Mouse (Mus musculus) 3T3-L1 (cell line): ENCODE data around the gene Spsb1.

Source experiments
- DNase-seq: peaks from one replicate; pipeline ENCODE4 v3.0.0-alpha.2; 2015; ENCODE audit warnings: low read depth, low spot score

Gene Spsb1

DNA sequence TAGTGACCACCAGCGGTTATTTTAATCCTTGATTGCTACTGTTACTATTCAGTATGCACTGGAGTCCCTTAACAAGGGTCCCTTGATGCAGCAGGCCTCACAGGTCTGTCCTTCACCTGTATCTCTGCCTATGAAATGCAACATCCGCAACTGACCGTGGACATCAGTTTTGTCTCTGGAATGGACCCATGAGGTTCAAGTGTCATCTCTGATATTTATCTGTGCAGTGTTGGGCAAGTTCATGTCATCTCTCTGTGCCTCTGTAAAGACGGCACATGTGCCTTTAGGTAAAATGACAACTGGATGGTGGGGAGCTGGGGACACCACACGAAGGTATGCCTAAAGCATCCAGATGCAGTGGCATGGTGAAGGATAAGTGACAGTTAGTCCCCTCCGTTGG lies 96.7 kb downstream of the Spsb1 start:
- DNase-seq, result no peak

DNA sequence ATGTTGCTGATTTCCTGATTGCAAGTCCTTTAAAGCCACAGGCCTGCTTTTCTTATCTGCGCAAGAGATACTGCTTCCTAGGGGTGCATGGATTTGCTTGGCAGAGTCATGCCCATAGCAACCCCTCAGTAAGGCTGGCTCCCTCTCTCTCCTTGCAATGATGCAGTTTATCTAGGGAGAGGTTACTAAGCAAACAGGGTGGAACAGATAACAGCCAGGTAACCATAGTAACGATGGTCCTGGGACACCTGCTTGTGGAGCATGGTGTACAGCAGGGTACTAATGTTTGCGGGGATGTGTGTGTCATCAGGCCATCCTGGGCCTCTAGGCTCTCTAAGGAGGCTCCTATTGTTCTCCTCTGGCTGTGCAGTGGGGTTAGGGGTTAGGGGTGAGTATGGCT lies 97.2 kb downstream of the Spsb1 start:
- DNase-seq, result no peak

DNA sequence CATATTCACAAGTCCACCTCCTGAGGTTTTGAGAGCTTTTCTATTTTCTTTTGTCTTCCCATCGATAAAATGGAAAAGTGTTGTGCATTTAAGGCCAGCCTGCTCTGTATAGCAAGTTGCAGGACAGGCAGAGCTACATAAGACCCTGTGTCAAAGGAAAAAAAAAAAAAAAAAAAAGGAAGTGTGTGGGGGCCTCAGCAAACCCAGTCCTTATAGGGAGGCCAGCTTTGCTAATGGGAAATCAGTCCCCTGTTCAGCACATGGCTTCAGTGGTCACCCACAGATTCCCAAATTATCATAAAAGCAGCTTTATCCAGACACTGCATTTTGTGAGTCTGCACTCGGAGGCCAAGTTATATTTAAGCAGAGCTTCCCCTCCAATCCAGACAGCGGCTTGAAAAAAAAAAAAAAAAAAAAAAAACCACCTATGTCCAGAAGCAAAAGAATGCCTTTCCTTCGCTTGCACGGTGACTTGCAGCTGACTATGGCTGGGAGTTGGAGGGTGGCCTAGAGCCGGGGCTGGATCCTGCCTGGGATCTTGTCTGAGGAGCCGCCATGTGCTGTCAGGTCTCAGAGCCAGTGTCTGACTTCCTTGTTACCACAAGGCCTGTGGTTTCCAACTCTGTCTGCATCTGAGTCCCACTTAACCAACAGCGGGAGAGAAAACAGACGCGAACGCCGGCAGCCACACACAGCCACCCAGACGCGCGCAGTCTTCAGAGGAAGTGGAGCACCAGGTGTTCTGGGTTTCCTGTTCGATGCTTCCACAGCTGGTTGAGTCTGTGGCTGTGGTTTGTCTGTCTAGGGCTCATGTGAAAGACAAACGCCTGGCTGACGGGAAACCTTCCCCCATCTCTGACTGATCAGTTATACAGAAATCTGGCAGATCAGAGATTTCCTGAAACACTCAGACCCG lies 98.7 kb downstream of the Spsb1 start:
- DNase-seq, result no peak

DNA sequence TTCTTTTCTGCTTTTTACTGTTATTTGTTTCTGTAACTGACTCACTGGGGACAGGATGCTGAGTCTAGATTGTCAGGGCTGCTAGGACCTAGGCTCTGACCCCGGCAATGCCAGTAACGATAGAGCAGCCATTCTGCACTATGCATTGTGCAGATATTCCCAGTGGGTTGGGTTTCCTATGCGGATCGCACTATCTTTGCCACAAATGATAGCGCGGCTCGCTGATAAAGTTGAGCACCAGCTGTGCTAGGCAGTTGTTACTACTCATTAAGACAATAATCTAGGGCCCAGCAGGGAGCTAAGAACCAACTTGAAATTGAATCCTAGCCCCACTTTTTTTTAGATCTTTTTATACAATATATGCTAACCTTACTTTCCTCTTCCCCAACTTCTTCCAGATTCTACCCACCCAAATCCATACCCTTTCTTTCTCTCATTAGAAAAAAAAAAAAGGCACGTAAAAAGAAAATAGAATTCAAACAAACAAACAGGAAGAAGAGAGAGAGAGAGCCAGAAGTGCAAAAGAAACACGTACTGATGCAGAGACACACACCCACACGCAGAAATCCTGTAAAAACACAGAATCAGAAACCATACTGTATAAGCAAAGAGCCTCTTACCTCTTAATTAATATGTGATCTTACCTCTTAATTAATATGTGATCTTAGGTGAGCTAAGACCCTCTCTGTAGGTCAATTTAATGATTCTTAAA lies 99.5 kb downstream of the Spsb1 start:
- DNase-seq, result no peak

DNA sequence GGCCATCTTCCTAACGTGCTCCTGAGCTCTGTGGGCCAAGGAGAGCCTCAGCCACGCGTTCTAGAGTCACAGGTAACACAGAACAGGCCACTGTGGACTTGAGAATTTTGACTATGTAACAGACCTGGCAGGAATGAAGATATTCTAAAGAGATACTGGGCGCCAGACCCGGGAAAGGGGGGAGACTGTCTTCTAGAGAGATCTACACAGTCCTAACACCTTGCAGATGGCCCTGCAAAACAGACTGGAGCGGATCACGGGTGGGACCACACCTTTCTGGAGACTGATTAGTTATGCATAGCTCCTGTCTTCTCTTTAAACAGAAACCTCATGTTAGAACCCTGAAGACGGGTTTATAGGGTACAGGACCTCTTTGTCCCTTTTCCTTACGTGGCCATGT lies 100.1 kb downstream of the Spsb1 start:
- no peak for DNase-seq

DNA sequence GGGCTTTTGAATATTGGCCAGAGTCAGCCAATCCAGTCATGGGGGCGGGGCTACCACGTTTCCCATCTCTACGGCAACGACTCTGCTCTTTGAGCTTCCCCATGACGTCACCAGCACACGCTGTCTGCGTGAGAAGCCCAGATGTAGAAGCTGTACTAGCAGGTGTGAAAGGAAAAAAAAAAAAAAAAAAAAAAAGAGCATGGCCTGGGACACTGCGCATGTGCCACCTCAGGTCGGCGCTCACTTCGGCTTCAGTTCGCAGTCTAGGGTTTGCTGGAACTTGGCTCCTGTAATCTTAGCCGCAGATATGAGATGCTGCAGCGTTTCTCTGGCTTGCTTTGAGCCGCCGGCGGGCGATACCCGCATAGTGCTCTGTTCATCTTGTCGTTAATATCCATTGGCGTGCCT lies 100.5 kb downstream of the Spsb1 start:
- no peak for DNase-seq

DNA sequence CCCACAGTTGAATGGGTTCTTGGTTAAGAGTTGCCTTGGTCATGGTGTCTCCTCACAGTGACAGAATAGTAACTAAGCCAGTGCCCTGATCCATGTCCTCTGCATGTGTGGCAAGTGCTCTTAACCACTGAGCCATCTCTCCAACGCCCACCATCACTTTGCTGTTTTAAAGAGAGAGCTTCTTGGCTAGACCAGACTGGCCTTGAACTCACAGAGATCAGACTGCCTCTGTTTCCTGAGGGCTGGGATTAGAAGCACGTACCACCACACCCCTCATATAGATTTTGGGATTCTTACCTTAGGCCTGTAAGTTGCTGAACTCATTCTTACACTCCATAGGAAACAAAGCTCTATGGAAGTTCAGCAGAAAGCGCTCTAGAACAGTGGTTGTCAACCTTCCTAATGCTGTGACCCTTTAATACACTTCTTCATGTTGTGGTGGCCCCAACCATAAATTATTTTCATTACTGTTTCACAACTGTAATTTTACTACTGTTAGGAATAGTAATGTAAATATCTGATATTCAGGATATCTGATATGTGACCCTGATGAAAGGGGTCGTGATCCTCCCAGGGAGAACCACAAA lies 101.1 kb downstream of the Spsb1 start:
- no peak for DNase-seq

DNA sequence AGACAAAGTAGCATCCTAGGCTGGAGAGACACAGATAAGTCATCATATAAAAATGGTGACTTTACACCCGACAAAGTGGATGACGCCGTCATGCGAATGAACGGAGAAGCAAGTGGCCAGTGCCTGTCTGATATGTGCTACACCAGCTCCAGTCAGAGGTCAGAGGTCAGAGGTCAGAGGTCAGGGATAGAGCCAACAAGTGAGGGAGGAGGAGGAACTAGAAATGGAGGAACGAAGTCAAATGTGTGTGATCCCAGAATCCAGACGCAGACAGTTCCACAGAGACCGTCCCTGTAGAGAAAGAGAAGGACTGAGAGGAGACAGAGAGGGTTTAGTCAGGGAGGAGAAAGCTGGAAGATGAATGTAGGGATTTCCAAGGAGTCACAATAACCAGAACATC lies 103.3 kb downstream of the Spsb1 start:
- no peak for DNase-seq

DNA sequence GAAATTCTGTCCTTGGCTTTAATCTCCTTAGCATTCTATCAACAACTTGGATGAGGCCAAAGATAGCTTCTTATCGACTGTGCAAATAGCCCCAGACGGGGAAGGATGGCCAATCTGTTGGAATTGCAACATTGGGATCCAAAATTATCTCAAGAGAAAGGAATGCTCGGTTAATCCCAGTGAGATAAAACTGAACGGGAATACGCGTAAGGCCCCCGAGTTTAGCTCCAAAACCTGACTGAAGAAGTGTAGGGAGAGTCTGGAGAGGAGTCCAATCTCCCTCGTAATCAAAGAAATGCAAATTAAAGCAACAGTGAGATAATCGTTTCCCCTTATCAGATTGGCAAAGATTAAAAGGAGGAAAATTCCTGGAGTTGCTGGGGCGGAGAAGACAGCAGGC lies 104.2 kb downstream of the Spsb1 start:
- DNase-seq, result no peak

DNA sequence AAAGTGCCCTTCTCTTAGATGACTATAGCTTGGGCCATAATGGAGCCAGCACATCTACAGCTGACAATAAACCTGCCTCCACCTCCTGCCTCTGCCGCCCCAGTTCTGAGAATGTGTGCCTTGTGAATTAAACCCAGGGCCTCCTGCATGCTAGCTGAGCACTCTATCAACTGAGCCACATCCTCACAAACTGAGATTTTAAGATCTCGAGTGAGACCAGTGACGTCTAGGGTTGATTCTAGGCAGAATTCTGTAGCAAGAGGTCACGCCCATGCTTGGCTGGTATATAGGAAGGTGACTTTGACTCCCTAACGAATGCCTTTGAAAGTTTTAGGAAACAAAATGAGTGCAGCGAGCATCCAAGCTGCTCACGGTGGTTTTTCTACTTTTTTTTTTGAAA lies 104.8 kb downstream of the Spsb1 start:
- no peak for DNase-seq

DNA sequence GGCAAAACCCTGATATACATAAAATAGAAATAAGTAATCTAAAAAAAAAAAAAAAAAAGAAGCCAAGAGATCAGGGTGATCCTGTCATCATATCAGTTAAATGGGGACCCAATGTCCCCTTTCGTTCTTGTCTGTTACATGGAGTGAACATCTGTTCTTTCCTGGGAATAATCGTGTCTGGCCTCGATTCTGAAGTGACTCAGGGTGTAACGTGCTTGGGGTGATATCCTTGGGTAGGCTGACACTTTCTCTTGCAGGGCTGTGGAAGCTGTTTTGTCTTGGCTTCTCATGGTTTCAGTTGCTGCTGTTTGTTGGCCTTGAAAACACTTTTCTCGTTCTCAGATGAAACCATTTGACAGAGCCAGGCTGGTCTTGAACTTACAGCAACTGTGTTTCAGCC lies 105.8 kb downstream of the Spsb1 start:
- no peak for DNase-seq

DNA sequence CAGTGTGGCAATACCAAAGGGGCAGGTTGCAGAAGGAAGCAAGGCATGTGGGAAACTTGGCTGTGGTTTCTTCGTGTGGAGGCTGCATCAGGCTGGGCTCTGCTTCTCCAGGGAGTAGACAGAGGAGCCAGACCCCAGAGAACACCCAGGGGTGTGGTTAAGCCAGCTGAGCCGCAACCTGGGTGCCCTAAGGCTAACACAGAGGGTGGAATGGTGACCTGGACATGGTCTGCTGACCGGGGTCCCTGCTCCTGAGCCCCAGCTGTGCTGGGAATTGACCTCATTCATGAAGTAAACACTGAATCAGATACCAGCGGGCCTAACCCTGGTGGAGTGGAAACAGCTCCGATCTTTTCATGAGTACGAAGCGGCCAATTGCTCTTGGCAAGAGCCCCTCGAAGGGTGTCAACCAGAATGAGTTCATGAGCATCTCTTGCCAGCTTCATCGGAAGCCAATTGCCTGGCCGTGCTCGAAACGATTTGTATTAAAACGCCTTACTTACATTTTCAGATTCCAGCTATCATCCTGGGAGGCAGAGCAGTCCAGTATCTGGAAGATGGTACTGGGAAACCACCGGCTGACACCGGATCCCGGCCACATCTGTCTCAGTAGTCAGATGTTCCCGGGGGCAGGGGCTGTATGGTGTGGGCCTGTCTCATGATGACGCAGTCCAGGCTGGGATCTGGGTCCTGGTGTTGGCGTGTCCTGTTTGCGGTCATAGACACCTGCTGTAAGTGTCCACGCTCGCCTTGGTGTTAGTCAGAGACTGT lies 107.8 kb downstream of the Spsb1 start:
- no peak for DNase-seq
